Mouse (Mus musculus) bone marrow, adult 2 months (tissue): Measurements from ENCODE around the gene Dgki.

ENCODE experiments used
- CTCF ChIP-seq: fragments of 200-500 bp; IDR thresholded peaks from 2 replicates; pipeline ENCODE4 v1.5.1; 2011; ENCODE audit warnings: low read length, control low read depth; ENCODE audit not compliant: control insufficient read depth, insufficient read depth
- POLR2A ChIP-seq: fragments of 200-500 bp; IDR thresholded peaks from 2 replicates; pipeline ENCODE4 v1.6.1; 2011; ENCODE audit warnings: low read depth, mild to moderate bottlenecking, control low read depth, low read length, borderline replicate concordance; ENCODE audit not compliant: control insufficient read depth

DNA sequence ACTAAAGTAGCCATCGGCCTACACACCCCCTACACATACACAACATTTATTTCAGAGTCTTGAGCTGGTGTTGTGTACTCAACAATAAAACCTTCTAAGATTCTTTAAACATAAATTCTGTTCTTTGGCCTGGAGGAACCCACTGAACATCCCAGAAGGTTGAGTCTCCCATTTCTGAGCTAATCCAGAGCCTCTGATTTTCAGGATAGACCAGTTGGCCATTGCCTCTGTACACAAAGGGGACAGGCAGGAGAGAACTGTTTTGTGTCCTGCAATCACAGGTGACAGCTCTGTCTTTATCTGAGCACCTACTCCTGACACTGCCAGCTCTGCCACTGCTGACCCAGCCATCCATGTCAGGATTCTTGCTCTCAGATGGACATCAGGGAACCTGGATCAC lies 8.8 kb downstream of the Dgki start:
- no peak for TF ChIP-seq CTCF
- TF ChIP-seq POLR2A: no peak
